Mouse (Mus musculus) liver (tissue): ENCODE results near the gene Olfr1129.
"Not testable (repeated sequence)": the region's sequence is repeated elsewhere in the genome, so short reads cannot be mapped to it uniquely, and the experiment has no call there.

Experiments used
- DNase-seq: peaks from one replicate; pipeline ENCODE4 v3.0.0-alpha.2; 2020; ENCODE audit warnings: mixed read lengths

Olfr1129 gene

GRCm38 (mm10) chr2:87573602-87574001 is at the start of gene Olfr1129:
TSS of gene Olfr1129 (plus strand) at chr2:87573902.
- not testable (repeated sequence) for DNase-seq

GRCm38 (mm10) chr2:87525899-87526616 is 47.6 kb upstream of the Olfr1129 start:
- DNase-seq: not testable (repeated sequence)

GRCm38 (mm10) chr2:87531496-87531895 is 42.2 kb upstream of the Olfr1129 start, which contains the start of gene Olfr153:
TSS of gene Olfr153 (plus strand) at chr2:87531796.
- DNase-seq: no peak

- DNase-seq: no peak
Observed at GRCm38 (mm10) chr2:87534826-87535225, 38.9 kb upstream of the Olfr1129 start.

- no peak for DNase-seq
Observed at GRCm38 (mm10) chr2:87545442-87545841, 28.3 kb upstream of the Olfr1129 start, which contains the start of gene Olfr1128. TSS of gene Olfr1128 (minus strand) at chr2:87545542.

- not testable (repeated sequence) for DNase-seq
Observed at GRCm38 (mm10) chr2:87605912-87606311, 32.2 kb downstream of the Olfr1129 start, which contains the start of gene Olfr1130. TSS of gene Olfr1130 (plus strand) at chr2:87606212.

- no peak for DNase-seq
Observed at GRCm38 (mm10) chr2:87626804-87627203, 53.1 kb downstream of the Olfr1129 start, which contains the start of gene Olfr1131. TSS of gene Olfr1131 (plus strand) at chr2:87627104.
